In genomic region chrX:155194979-155195378, GRCm38 (mm10) we compare ENCODE assay signal across 21 mouse cellular contexts. TPM values are rescaled to one million over a fixed set of nuclear protein-coding genes. Genes with fewer than 3 reads are reported as not detected.
DNase-seq lines count a peak whose midpoint lies in the region; ATAC-seq lines count a peak whose summit lies in the region.
"Had no signal": no experiment of that assay in that cellular context is flagged by ENCODE, and none has a peak within 500 bp of the region (broad histone marks: within the 10 kb centered on the region; RNA-seq: fewer than 3 reads in every experiment).

No protein-coding gene starts in this region.

- peak; percentile 86 for ATAC-seq in megakaryocyte, adult 5-6 weeks (ENCODE audit: poor library complexity, severe bottlenecking)
- ATAC-seq in neutrophil, adult 5-6 weeks (ENCODE audit: extremely low read depth, insufficient number of reproducible peaks, low FRiP score, poor library complexity, severe bottlenecking): peak; percentile 55; the same call in 1 of the 2 replicates
- ATAC-seq: CD4-positive, CD25-positive, alpha-beta regulatory T cell, adult 4 months; forebrain, embryonic 15.5 days; hindbrain, postnatal 0 days; inflammation-experienced regulatory T-cells, adult 6 months had no signal

- peak; percentile 35 for DNase-seq in lung, postnatal 36 days
- DNase-seq in lung, postnatal 25 days (ENCODE audit: low spot score): no peak
- no peak for DNase-seq in spleen, postnatal 10 days (ENCODE audit: low spot score in 2 of 2)
- DNase-seq in frontal cortex, postnatal 25 days (ENCODE audit: low spot score in 2 of 2): no peak
- DNase-seq: adrenal gland, adult 2 months; adrenal gland, postnatal 14 days; cerebellum, adult 11-12 months; cerebellum, adult 8-10 months; cerebellum, postnatal 10 days; cerebellum, postnatal 36 days; embryo, embryonic 11 days; gastrocnemius, postnatal 14 days; heart, adult 2 months; heart, postnatal 14 days; heart, postnatal 4 days had no signal

RNA-seq across cellular contexts. Expression of gene Sat1, which starts 21.3 kb away (rescaled TPM):
- 801 and 834 TPM in 2 replicates for total RNA-seq in megakaryocyte, adult 5-6 weeks (2015)
- total RNA-seq in megakaryocyte, adult 5-6 weeks (2017): 703 and 873 TPM in 2 replicates
- total RNA-seq in neutrophil, adult 5-6 weeks (2017): 1,017 and 1,066 TPM in 2 replicates
